Mouse (Mus musculus): ENCODE measurements around the gene Grip1.

GRCm38 (mm10) chr10:120012331-120012730, 558.7 kb downstream of the Grip1 start:
- TF ChIP-seq CTCF (IDR thresholded peaks at IDR 0.05; ENCODE audit: low read depth): no peak
- no peak for TF ChIP-seq EP300 (IDR thresholded peaks at IDR 0.05; ENCODE audit: low read depth)

All from liver, postnatal 0 days (tissue).